Mouse (Mus musculus) gastrocnemius, adult 2 months (tissue): ENCODE data around the gene Ctsll3. TPM values are rescaled to one million over a fixed set of nuclear protein-coding genes. Genes with fewer than 3 reads are reported as not detected.

ENCODE experiments used
- DNase-seq: peaks from one replicate; pipeline ENCODE4 v3.0.0; 2022
- H3K27ac ChIP-seq: fragments of 200-600 bp; 2 replicates; pipeline ENCODE4 v1.8.1; 2022; ENCODE audit warnings: mild to moderate bottlenecking
- H3K4me3 ChIP-seq: fragments of 200-600 bp; 2 replicates; pipeline ENCODE4 v1.8.1; 2022; ENCODE audit warnings: mild to moderate bottlenecking, moderate library complexity
- CTCF ChIP-seq: fragments of 200-600 bp; IDR thresholded peaks from 2 replicates; pipeline ENCODE4 v1.8.1; 2022; ENCODE audit warnings: antibody characterized with exemption, mild to moderate bottlenecking, moderate library complexity
- intact Hi-C: fragments of 180-260 bp; cut with DNase I; formaldehyde crosslinking; loops from one replicate; pipeline ENCODE4 v1.15.1; 2025
- long read RNA-seq, 2 experiments: library from polyadenylated mRNA; stranded (forward); transcript quantifications; one replicate each; pipeline ENCODE4 v2.0.0; 2021
- total RNA-seq, 2 experiments: library from RNA; stranded (reverse); gene quantifications; 2 replicates each; pipeline ENCODE4 v1.2.3; 2021

Ctsll3 gene
- total RNA-seq: not detected
- long read RNA-seq, experiment 1: 0 reads
- long read RNA-seq, experiment 2: 0 reads

DNA sequence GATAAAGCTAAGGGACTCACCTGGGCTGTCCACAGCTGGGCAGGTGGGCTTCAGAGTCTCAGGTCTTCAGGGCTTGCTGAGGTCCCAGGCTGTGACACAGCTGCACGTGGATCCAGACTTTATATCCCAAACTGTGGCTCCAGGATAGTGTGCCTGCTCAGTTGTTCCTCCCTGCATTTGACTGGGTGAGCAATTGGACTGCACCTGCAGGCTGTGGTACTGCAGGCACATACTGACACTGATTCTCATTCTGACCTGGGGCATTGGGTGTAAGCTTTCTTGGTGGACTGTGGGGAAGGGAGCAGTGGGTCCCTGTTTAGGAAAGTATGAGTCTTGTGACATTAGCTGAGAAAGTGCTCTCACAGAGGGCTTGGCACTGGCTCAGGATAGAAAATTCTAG, at the start of gene Ctsll3:
Ctsll3 (minus strand) TSS at position 101 of the 400 bp plus-strand sequence.
- intact Hi-C loops: no loop called here
- no peak for TF ChIP-seq CTCF
- no peak within 1 kb of the TSS for H3K27ac ChIP-seq
- H3K4me3 ChIP-seq: no peak within 1 kb of the TSS
- DNase-seq: no peak

DNA sequence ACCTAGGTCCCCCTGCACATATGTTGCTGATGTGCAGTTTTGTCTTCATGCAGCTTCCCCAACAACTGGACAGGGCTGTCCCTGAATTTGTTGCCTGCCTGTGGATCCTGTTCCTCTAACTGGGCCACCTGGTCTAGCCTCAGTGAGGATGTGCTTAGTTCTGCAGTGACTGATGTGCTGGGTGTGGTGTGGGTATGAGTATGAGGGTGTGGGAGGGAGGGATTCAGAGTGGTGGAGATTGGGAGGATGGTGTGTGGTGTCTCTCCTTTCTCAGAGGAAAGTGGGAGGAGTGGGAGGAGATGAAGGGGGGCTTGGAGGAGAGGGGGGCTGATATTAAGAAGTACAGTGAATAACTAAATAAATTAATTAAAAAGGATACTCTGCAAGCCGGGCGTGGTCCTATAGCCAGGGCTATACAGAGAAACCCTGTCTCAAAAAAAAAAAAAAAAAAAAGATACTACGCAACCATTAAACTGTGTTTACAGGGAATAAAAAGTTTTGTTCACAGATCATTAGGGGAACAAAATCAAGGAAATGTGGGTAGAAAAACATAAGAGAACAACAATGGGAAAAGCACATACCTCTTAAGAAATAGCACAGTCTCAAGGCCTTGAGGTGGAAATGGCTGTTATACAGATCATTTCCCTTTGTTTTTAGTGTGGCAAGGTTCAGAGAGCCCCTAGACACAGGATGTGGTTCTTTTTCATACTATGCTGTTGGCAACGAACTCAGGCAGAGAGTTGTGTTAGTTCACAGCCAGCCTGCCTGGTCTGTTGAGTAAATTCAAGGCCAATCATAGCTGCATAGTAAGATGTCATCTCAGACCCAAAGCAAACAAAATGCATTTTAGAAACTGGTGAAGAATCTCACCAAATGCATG, 45.8 kb upstream of the Ctsll3 start:
- intact Hi-C loops: loop anchor here (10.0 kb wide), 1 partner anchor 46 kb away; the partner anchor contains the start of genes Ctla2b and Gm49392
- TF ChIP-seq CTCF: no peak
- no peak for DNase-seq
- Histone ChIP-seq H3K4me3 (no peak overlapping the region), H3K27ac (peak overlapping the region; percentile 72)

GRCm38 (mm10) chr13:60843153-60843552, 40.5 kb upstream of the Ctsll3 start:
- Histone ChIP-seq H3K4me3 (no peak overlapping the region), H3K27ac (no peak overlapping the region)
- no peak for TF ChIP-seq CTCF
- intact Hi-C loops: loop anchor here (10.0 kb wide), 1 partner anchor 52 kb away; the partner anchor contains the start of genes Ctla2b and Gm49392
- no peak for DNase-seq

GRCm38 (mm10) chr13:60842703-60843102, 40.1 kb upstream of the Ctsll3 start:
- DNase-seq: no peak
- no peak for TF ChIP-seq CTCF
- Histone ChIP-seq H3K4me3 (no peak overlapping the region), H3K27ac (no peak overlapping the region)
- intact Hi-C loops: loop anchor here (10.0 kb wide), 1 partner anchor 52 kb away; the partner anchor contains the start of genes Ctla2b and Gm49392

DNA sequence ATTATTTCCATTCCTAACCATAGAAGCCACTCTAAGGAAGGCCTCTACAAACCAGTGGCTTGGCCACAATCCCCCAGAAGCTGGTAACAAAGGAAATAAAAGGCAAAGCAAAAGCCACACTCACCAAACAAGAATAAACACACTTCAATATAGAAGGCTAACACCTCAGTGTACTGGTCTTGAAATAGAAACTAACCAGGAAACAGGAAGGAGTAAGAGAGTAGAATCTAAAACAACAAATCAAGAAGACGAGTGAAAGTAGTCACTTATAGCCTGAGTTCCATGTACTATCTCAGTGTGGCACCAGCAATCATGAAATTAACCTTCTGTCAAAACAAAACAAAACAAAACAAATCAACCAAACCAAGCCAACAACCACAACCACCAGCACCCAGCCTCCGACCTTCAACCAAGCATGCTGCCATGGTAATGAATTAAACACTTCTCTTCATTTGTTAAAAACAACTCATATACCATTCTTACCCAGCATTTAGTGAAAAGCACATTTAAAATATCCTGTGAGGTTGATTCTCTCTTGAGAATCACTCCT, 36.8 kb upstream of the Ctsll3 start:
- TF ChIP-seq CTCF: no peak
- no peak overlapping the region for H3K27ac ChIP-seq
- intact Hi-C loops: no loop called here
- H3K4me3 ChIP-seq: no peak overlapping the region
- DNase-seq: no peak

DNA sequence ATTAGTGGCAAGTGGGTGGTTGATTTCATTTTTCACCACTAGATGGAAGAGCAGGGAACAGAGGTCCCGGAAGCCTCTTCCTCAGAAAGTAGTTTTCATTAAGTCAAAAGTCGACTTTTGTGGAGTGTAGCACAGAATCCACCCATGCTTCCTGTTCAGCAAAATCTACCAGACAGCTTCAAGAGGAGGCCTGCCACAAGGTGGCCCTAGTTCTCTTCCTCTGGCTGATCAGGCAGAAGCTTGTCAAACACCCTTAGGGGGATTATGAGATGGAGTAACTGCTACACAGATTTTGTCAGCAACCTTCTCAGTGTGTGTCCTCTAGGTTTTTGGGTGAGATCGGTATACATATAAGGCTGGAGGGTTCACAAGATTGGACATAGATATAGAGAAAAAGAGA, 23.4 kb upstream of the Ctsll3 start:
- peak; percentile 49 for TF ChIP-seq CTCF
- no peak overlapping the region for H3K27ac ChIP-seq
- peak; percentile 26 for DNase-seq
- H3K4me3 ChIP-seq: no peak overlapping the region
- intact Hi-C loops: no loop called here

GRCm38 (mm10) chr13:60820486-60821175, 18.0 kb upstream of the Ctsll3 start:
- DNase-seq: no peak
- Histone ChIP-seq H3K27ac (no peak overlapping the region), H3K4me3 (no peak overlapping the region)
- TF ChIP-seq CTCF: no peak
- intact Hi-C loops: no loop called here

DNA sequence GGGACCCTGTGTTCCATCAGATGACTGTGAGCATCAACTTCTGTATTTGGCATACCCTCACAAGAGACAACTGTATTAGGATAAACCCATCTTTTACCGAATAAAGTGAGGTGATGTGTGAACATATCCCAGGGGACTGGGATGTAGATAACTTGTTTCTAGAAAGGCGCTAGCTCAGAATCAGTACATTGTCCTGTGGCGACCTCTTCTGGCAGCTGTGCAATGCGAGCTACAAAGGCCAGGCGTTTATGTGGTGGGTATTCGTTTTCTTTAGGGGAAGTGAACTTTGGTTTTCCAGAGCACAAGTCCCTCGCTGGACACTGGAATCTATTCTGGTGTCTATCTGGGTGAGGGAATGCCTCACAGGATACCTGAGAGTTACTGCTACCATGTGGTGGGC, 16.8 kb upstream of the Ctsll3 start:
- intact Hi-C loops: loop anchor here (2.0 kb wide), 1 partner anchor 61 kb away; no protein-coding TSS in a partner anchor
- Histone ChIP-seq H3K27ac (no peak overlapping the region), H3K4me3 (no peak overlapping the region)
- DNase-seq: peak; percentile 28
- peak; percentile 59 for TF ChIP-seq CTCF

DNA sequence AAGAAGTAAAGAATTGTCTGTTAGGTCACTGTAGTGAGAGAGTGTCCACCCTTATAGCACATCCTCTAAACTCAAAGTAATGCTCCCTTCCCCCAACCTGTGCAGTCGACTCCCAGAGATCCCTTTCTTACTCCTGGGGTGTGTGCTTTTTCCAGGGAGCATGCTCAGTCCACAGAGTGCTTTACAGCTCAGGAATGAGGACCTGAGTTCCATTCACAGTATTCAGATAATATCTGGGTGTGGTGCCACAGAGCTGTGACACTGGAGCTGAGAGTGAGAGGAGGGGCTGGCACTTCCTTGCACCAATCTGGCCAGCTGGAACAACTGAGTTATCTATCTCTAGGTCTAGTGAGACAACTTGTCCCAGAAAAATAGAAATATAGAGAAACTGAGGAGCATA, 11.1 kb upstream of the Ctsll3 start:
- no peak for TF ChIP-seq CTCF
- DNase-seq: no peak
- H3K27ac ChIP-seq: no peak overlapping the region
- intact Hi-C loops: no loop called here
- no peak overlapping the region for H3K4me3 ChIP-seq

GRCm38 (mm10) chr13:60812768-60813167, 10.1 kb upstream of the Ctsll3 start:
- DNase-seq: no peak
- intact Hi-C loops: no loop called here
- no peak overlapping the region for H3K4me3 ChIP-seq
- no peak overlapping the region for H3K27ac ChIP-seq
- TF ChIP-seq CTCF: no peak

DNA sequence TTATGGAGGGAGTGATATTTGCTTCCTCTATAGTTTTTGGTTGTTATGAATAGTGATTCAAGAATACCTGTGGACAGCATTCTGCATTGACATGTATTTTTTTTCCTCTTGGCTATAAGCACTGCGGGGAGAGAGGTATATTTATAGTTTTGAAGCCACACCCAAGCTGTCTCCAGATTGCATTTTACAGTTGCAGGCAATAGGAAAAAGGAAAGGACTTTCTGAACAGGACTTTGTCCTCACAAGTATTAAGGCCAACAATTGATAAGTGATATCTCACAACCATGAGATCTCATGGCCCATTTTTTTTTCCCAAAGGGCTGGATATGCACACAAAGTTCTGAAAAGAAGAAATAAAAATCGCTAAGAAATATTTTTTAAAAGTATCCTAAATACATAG, 7.0 kb upstream of the Ctsll3 start:
- H3K4me3 ChIP-seq: no peak overlapping the region
- H3K27ac ChIP-seq: no peak overlapping the region
- no peak for TF ChIP-seq CTCF
- no peak for DNase-seq
- intact Hi-C loops: no loop called here

- Histone ChIP-seq H3K4me3 (no peak overlapping the region), H3K27ac (no peak overlapping the region)
- TF ChIP-seq CTCF: no peak
- no peak for DNase-seq
- intact Hi-C loops: no loop called here
Measured at GRCm38 (mm10) chr13:60789466-60789865, 13.2 kb downstream of the Ctsll3 start.

DNA sequence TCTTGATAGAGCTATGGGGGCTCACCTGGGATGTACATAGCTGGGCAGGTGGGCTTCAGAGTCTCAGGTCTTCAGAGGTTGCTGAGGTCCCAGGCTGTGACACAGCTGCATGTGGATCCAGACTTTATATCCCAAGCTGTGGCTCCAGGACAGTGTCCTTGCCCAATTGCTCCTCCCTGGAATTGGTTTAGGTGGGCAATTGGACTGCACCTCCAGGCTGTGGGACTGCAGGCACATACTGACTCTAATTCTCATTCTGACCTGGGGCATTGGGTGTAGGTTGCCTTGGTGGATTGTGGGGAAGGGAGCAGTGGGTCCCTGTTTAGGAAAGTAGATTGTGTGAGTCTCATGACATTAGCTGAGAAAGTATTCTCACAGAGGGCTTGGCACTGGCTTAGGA, 16.4 kb downstream of the Ctsll3 start, which contains the start of gene BC051665:
BC051665 (minus strand) TSS at position 101 of the 400 bp plus-strand sequence.
- intact Hi-C loops: no loop called here
- H3K4me3 ChIP-seq: no peak within 1 kb of the TSS
- H3K27ac ChIP-seq: no peak within 1 kb of the TSS
- no peak for DNase-seq
- no peak for TF ChIP-seq CTCF
